Mouse (Mus musculus): Measurements from ENCODE around the gene Dpagt1.
"Not testable (repeated sequence)": the region's sequence is repeated elsewhere in the genome, so short reads cannot be mapped to it uniquely, and the experiment has no call there.

DNA sequence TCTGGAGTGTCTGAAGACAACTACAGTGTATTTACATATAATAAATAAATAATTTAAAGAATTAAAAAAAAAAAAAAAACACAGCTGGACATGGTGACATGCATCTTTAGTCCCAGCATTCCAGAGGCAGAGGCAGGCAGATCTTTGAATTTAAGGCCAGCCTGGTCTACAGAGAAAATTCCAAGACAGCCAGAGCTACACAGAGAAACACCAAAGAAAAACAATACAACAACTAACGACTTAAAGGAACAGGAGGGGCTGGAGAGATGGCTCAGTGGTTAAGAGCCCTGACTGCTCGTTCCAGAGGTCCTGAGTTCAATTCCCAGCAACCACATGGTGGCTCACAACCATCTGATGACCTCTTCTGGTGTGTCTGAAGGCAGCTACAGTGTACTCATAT, 51.5 kb downstream of the Dpagt1 start:
- not testable (repeated sequence) for TF ChIP-seq CTCF (IDR thresholded peaks at IDR 0.05; ENCODE audit: low read depth, low read length); POLR2A (IDR thresholded peaks at IDR 0.05; ENCODE audit: extremely low read depth, insufficient read depth, low read length)

Data from liver, adult 2 months (tissue).